Mouse (Mus musculus): Measurements from ENCODE around the gene Fbln1.
A peak's percentile ranks its signal among the peaks of the same experiment; 100 is the strongest.

Fbln1 gene

GRCm38 (mm10) chr15:85206703-85207075 lies 940 bp downstream of the Fbln1 start:
- DNase-seq (ENCODE audit: low read depth): no peak

GRCm38 (mm10) chr15:85207081-85207480 lies 1.3 kb downstream of the Fbln1 start:
- no peak for DNase-seq (ENCODE audit: low read depth)

- no peak for DNase-seq (ENCODE audit: low read depth)
Observed at GRCm38 (mm10) chr15:85207763-85208162, 2.0 kb downstream of the Fbln1 start.

- no peak for DNase-seq (ENCODE audit: low read depth)
Observed at GRCm38 (mm10) chr15:85208332-85208731, 2.6 kb downstream of the Fbln1 start.

GRCm38 (mm10) chr15:85209341-85209740 lies 3.6 kb downstream of the Fbln1 start:
- DNase-seq (ENCODE audit: low read depth): peak; percentile 8

GRCm38 (mm10) chr15:85210686-85211085 lies 4.9 kb downstream of the Fbln1 start:
- DNase-seq (ENCODE audit: low read depth): no peak

GRCm38 (mm10) chr15:85211101-85211760 lies 5.5 kb downstream of the Fbln1 start:
- no peak for DNase-seq (ENCODE audit: low read depth)

- no peak for DNase-seq (ENCODE audit: low read depth)
Observed at GRCm38 (mm10) chr15:85216069-85216813, 10.5 kb downstream of the Fbln1 start.

GRCm38 (mm10) chr15:85218617-85219265 lies 13.0 kb downstream of the Fbln1 start:
- no peak for DNase-seq (ENCODE audit: low read depth)

GRCm38 (mm10) chr15:85220371-85220770 lies 14.6 kb downstream of the Fbln1 start:
- no peak for DNase-seq (ENCODE audit: low read depth)

GRCm38 (mm10) chr15:85221115-85221854 lies 15.5 kb downstream of the Fbln1 start:
- DNase-seq (ENCODE audit: low read depth): peak; percentile 63

GRCm38 (mm10) chr15:85225693-85226092 lies 19.9 kb downstream of the Fbln1 start:
- DNase-seq (ENCODE audit: low read depth): no peak

- no peak for DNase-seq (ENCODE audit: low read depth)
Observed at GRCm38 (mm10) chr15:85226841-85227240, 21.1 kb downstream of the Fbln1 start.

GRCm38 (mm10) chr15:85228568-85228967 lies 22.8 kb downstream of the Fbln1 start:
- DNase-seq (ENCODE audit: low read depth): no peak

GRCm38 (mm10) chr15:85229960-85230535 lies 24.3 kb downstream of the Fbln1 start:
- no peak for DNase-seq (ENCODE audit: low read depth)

GRCm38 (mm10) chr15:85230613-85231012 lies 24.9 kb downstream of the Fbln1 start:
- DNase-seq (ENCODE audit: low read depth): no peak

GRCm38 (mm10) chr15:85231443-85232255 lies 25.9 kb downstream of the Fbln1 start:
- DNase-seq (ENCODE audit: low read depth): peak; percentile 31

- peak; percentile 42 for DNase-seq (ENCODE audit: low read depth)
Observed at GRCm38 (mm10) chr15:85232256-85232535, 26.4 kb downstream of the Fbln1 start.

- peak; percentile 7 for DNase-seq (ENCODE audit: low read depth)
Observed at GRCm38 (mm10) chr15:85232543-85233250, 26.9 kb downstream of the Fbln1 start.

GRCm38 (mm10) chr15:85233251-85233611 lies 27.5 kb downstream of the Fbln1 start:
- DNase-seq (ENCODE audit: low read depth): no peak

- DNase-seq (ENCODE audit: low read depth): no peak
Observed at GRCm38 (mm10) chr15:85233690-85234089, 27.9 kb downstream of the Fbln1 start.
